Mouse (Mus musculus): ENCODE results near the gene Spry2. TPM values are rescaled to one million over a fixed set of nuclear protein-coding genes. Genes with fewer than 3 reads are reported as not detected.
A peak's percentile ranks its signal among the peaks of the same experiment; 100 is the strongest.

Gene Spry2
- polyA plus RNA-seq, 1 experiment from 2014 or later, result 72.0 TPM

GRCm38 (mm10) chr14:105902807-105903206 lies 6.2 kb upstream of the Spry2 start:
- WGBS, result 90% methylated on average over 7 of the region's 7 CpGs
- Histone ChIP-seq H3K9me3 (no peaks in the 10 kb centered on the region), H3K4me1 (peaks cover 7% of the 10 kb centered on the region), H3K27ac (no peak overlapping the region), H3K27me3 (no peaks in the 10 kb centered on the region), H3K4me2 (no peak overlapping the region), H3K4me3 (no peak overlapping the region), H3K9ac (no peak overlapping the region), H3K36me3 (no peaks in the 10 kb centered on the region)
- ATAC-seq (ENCODE audit: insufficient number of reproducible peaks, low FRiP score, low TSS enrichment, low read depth), result no peak

- H3K9ac ChIP-seq, result no peak overlapping the region
- ATAC-seq (ENCODE audit: insufficient number of reproducible peaks, low FRiP score, low TSS enrichment, low read depth), result no peak
- 84% methylated on average over 3 of the region's 3 CpGs for WGBS
Observed at GRCm38 (mm10) chr14:105900841-105901240, 4.2 kb upstream of the Spry2 start.

GRCm38 (mm10) chr14:105899116-105899515 lies 2.5 kb upstream of the Spry2 start:
- Histone ChIP-seq H3K4me1 (peaks cover 7% of the 10 kb centered on the region), H3K9me3 (no peaks in the 10 kb centered on the region), H3K27ac (peak overlapping the region; percentile 100; the same call in 1 of the 2 replicates), H3K36me3 (no peaks in the 10 kb centered on the region), H3K4me2 (peak overlapping the region; percentile 94), H3K27me3 (no peaks in the 10 kb centered on the region), H3K4me3 (peak overlapping the region; percentile 80), H3K9ac (peak overlapping the region; percentile 51; the same call in 1 of the 2 replicates)
- no peak for ATAC-seq (ENCODE audit: insufficient number of reproducible peaks, low FRiP score, low TSS enrichment, low read depth)
- 5% methylated on average over 11 of the region's 11 CpGs for WGBS

More at GRCm38 (mm10) chr14:105900841-105901240, 4.2 kb upstream of the Spry2 start:
- no peak overlapping the region for H3K4me2 ChIP-seq
- no peaks in the 10 kb centered on the region for H3K27me3 ChIP-seq
- H3K4me3 ChIP-seq, result no peak overlapping the region
- H3K36me3 ChIP-seq, result no peaks in the 10 kb centered on the region
- H3K9me3 ChIP-seq, result no peaks in the 10 kb centered on the region
- H3K4me1 ChIP-seq, result peaks cover 7% of the 10 kb centered on the region
- H3K27ac ChIP-seq, result no peak overlapping the region

- no peaks in the 10 kb centered on the region for H3K27me3 ChIP-seq
- ATAC-seq (ENCODE audit: insufficient number of reproducible peaks, low FRiP score, low TSS enrichment, low read depth), result no peak
Observed at GRCm38 (mm10) chr14:105898266-105899111, 1.9 kb upstream of the Spry2 start.

GRCm38 (mm10) chr14:105897569-105898101 lies 1.0 kb upstream of the Spry2 start:
- Histone ChIP-seq H3K4me1 (peaks cover 18% of the 10 kb centered on the region), H3K9me3 (no peaks in the 10 kb centered on the region), H3K9ac (peak overlapping the region; percentile 51), H3K36me3 (no peaks in the 10 kb centered on the region), H3K27me3 (no peaks in the 10 kb centered on the region), H3K27ac (peak overlapping the region; percentile 100), H3K4me2 (peak overlapping the region; percentile 94), H3K4me3 (peak overlapping the region; percentile 80)
- ATAC-seq (ENCODE audit: insufficient number of reproducible peaks, low FRiP score, low TSS enrichment, low read depth), result peak; percentile 32
- 0% methylated on average over 25 of the region's 28 CpGs for WGBS

More at GRCm38 (mm10) chr14:105898266-105899111, 1.9 kb upstream of the Spry2 start:
- peak overlapping the region; percentile 80 for H3K4me3 ChIP-seq
- H3K4me2 ChIP-seq, result peak overlapping the region; percentile 94
- H3K27ac ChIP-seq, result peak overlapping the region; percentile 100
- no peaks in the 10 kb centered on the region for H3K36me3 ChIP-seq
- H3K9ac ChIP-seq, result peak overlapping the region; percentile 51
- H3K9me3 ChIP-seq, result no peaks in the 10 kb centered on the region
- peaks cover 10% of the 10 kb centered on the region for H3K4me1 ChIP-seq
- under 1% methylated on average over 58 of the region's 58 CpGs for WGBS

- 0 out of 2 replicates have a peak, but pooled peaks cover 2% of the 10 kb centered on the region for H3K36me3 ChIP-seq
- under 1% methylated on average over 50 of the region's 50 CpGs for WGBS
- H3K9me3 ChIP-seq, result no peaks in the 10 kb centered on the region
- H3K27ac ChIP-seq, result peak overlapping the region; percentile 100
- no peak for ATAC-seq (ENCODE audit: insufficient number of reproducible peaks, low FRiP score, low TSS enrichment, low read depth)
- H3K4me1 ChIP-seq, result peaks cover 24% of the 10 kb centered on the region
- H3K27me3 ChIP-seq, result no peaks in the 10 kb centered on the region
- peak overlapping the region; percentile 92 for H3K9ac ChIP-seq
- peak overlapping the region; percentile 80 for H3K4me3 ChIP-seq
- peak overlapping the region; percentile 58 for H3K4me2 ChIP-seq
Observed at GRCm38 (mm10) chr14:105895961-105896651, 513 bp downstream of the Spry2 start.

- H3K4me2 ChIP-seq, result peak overlapping the region; percentile 58
- H3K27me3 ChIP-seq, result no peaks in the 10 kb centered on the region
- peak overlapping the region; percentile 92 for H3K9ac ChIP-seq
- peak overlapping the region; percentile 80 for H3K4me3 ChIP-seq
- H3K27ac ChIP-seq, result peak overlapping the region; percentile 100
- H3K9me3 ChIP-seq, result no peaks in the 10 kb centered on the region
- ATAC-seq (ENCODE audit: insufficient number of reproducible peaks, low FRiP score, low TSS enrichment, low read depth), result no peak
- 0 out of 2 replicates have a peak, but pooled peaks cover 2% of the 10 kb centered on the region for H3K36me3 ChIP-seq
- H3K4me1 ChIP-seq, result peaks cover 32% of the 10 kb centered on the region
- WGBS, result under 1% methylated on average over 35 of the region's 36 CpGs
Observed at GRCm38 (mm10) chr14:105894971-105895873, 1.4 kb downstream of the Spry2 start.

GRCm38 (mm10) chr14:105893623-105893995 lies 3.0 kb downstream of the Spry2 start:
- H3K27me3 ChIP-seq, result no peaks in the 10 kb centered on the region
- no peak for ATAC-seq (ENCODE audit: insufficient number of reproducible peaks, low FRiP score, low TSS enrichment, low read depth)
- H3K9me3 ChIP-seq, result no peaks in the 10 kb centered on the region
- peaks cover 29% of the 10 kb centered on the region for H3K4me1 ChIP-seq
- H3K4me3 ChIP-seq, result peak overlapping the region; percentile 80
- 0 out of 2 replicates have a peak, but pooled peaks cover 5% of the 10 kb centered on the region for H3K36me3 ChIP-seq
- H3K9ac ChIP-seq, result peak overlapping the region; percentile 92
- peak overlapping the region; percentile 58 for H3K4me2 ChIP-seq
- WGBS, result 16% methylated on average over 9 of the region's 9 CpGs
- peak overlapping the region; percentile 72 for H3K27ac ChIP-seq

- no peaks in the 10 kb centered on the region for H3K27me3 ChIP-seq
- H3K4me2 ChIP-seq, result peak overlapping the region; percentile 58
- peak overlapping the region; percentile 80 for H3K4me3 ChIP-seq
- ATAC-seq (ENCODE audit: insufficient number of reproducible peaks, low FRiP score, low TSS enrichment, low read depth), result no peak
- 24% methylated on average over 24 of the region's 24 CpGs for WGBS
- no peaks in the 10 kb centered on the region for H3K9me3 ChIP-seq
- peaks cover 25% of the 10 kb centered on the region for H3K4me1 ChIP-seq
- 0 out of 2 replicates have a peak, but pooled peaks cover 5% of the 10 kb centered on the region for H3K36me3 ChIP-seq
- peak overlapping the region; percentile 92 for H3K9ac ChIP-seq
- H3K27ac ChIP-seq, result peak overlapping the region; percentile 72
Observed at GRCm38 (mm10) chr14:105892941-105893622, 3.5 kb downstream of the Spry2 start.

- H3K27me3 ChIP-seq, result no peaks in the 10 kb centered on the region
- H3K9me3 ChIP-seq, result no peaks in the 10 kb centered on the region
- H3K27ac ChIP-seq, result 0 out of 2 replicates have a peak overlapping the region, but pooled peaks have one; percentile 22
- H3K9ac ChIP-seq, result no peak overlapping the region
- H3K4me1 ChIP-seq, result peaks cover 25% of the 10 kb centered on the region
- ATAC-seq (ENCODE audit: insufficient number of reproducible peaks, low FRiP score, low TSS enrichment, low read depth), result no peak
- 0 out of 2 replicates have a peak, but pooled peaks cover 5% of the 10 kb centered on the region for H3K36me3 ChIP-seq
- H3K4me2 ChIP-seq, result no peak overlapping the region
- 28% methylated on average over 5 of the region's 5 CpGs for WGBS
- no peak overlapping the region for H3K4me3 ChIP-seq
Observed at GRCm38 (mm10) chr14:105890516-105891231, 5.9 kb downstream of the Spry2 start.

All from limb, embryonic 15.5 days (tissue).